ENCODE assay signal across 12 mouse cellular contexts in genomic region chr7:126276297-126276696, GRCm38 (mm10). TPM values are rescaled to one million over a fixed set of nuclear protein-coding genes. Genes with fewer than 3 reads are reported as not detected.
DNase-seq lines count a peak whose midpoint lies in the region; ATAC-seq lines count a peak whose summit lies in the region.
"Had no signal": no experiment of that assay in that cellular context is flagged by ENCODE, and none has a peak within 500 bp of the region (broad histone marks: within the 10 kb centered on the region; RNA-seq: fewer than 3 reads in every experiment).

No protein-coding gene starts in this region.

- no peak for DNase-seq in kidney, adult 8-10 months
- DNase-seq in embryonic facial prominence, embryonic 14.5 days (ENCODE audit: low spot score) = no peak
- no peak for DNase-seq in hindbrain, embryonic 14.5 days (ENCODE audit: low spot score)
- no peak for DNase-seq in retina, postnatal 1 day
- no peak for DNase-seq in heart, adult 11 months
- DNase-seq: heart, postnatal 36 days; right cerebral cortex, adult 18-20 months had no signal

- no peak for ATAC-seq in kidney, embryonic 16.5 days (ENCODE audit: low FRiP score, low TSS enrichment)
- no peak for ATAC-seq in embryonic facial prominence, embryonic 14.5 days (ENCODE audit: low read depth)
- no peak for ATAC-seq in hindbrain, embryonic 14.5 days (ENCODE audit: low FRiP score)
- ATAC-seq in neural tube, embryonic 12.5 days (ENCODE audit: low FRiP score, low read depth) = no peak
- ATAC-seq in megakaryocyte progenitor cell, adult 5-6 weeks (replicated peaks; ENCODE audit: poor library complexity) = no peak

- no peak overlapping the region for H3K27ac ChIP-seq in kidney, embryonic 16.5 days (ENCODE audit: low read length)
- H3K27ac ChIP-seq in embryonic facial prominence, embryonic 14.5 days (replicated peaks; ENCODE audit: low read depth, low read length) = no peak overlapping the region
- H3K27ac ChIP-seq in hindbrain, embryonic 14.5 days = no peak overlapping the region
- no peak overlapping the region for H3K27ac ChIP-seq in neural tube, embryonic 12.5 days
- H3K27ac ChIP-seq: kidney, postnatal 0 days; stomach, embryonic 15.5 days had no signal

- no peak overlapping the region for H3K4me2 ChIP-seq in kidney, embryonic 16.5 days (replicated peaks; ENCODE audit: low read depth, low read length)
- 0 out of 2 replicates have a peak overlapping the region, but pooled peaks have one; percentile 74 for H3K4me2 ChIP-seq in embryonic facial prominence, embryonic 14.5 days (ENCODE audit: low read depth, low read length)
- peak overlapping the region; percentile 99 for H3K4me2 ChIP-seq in hindbrain, embryonic 14.5 days (replicated peaks)
- peak overlapping the region; percentile 94 for H3K4me2 ChIP-seq in neural tube, embryonic 12.5 days (replicated peaks)
- H3K4me2 ChIP-seq: stomach, embryonic 15.5 days had no signal

- no peaks in the 10 kb centered on the region for H3K36me3 ChIP-seq in kidney, embryonic 16.5 days (ENCODE audit: insufficient read depth, low read length)
- peaks cover 22% of the 10 kb centered on the region; the same call in 1 of the 2 replicates for H3K36me3 ChIP-seq in embryonic facial prominence, embryonic 14.5 days (ENCODE audit: control insufficient read depth, insufficient read depth, low read length)
- peaks cover 61% of the 10 kb centered on the region for H3K36me3 ChIP-seq in hindbrain, embryonic 14.5 days (replicated peaks; ENCODE audit: control insufficient read depth, insufficient read depth)
- H3K36me3 ChIP-seq in neural tube, embryonic 12.5 days = peaks cover 60% of the 10 kb centered on the region
- H3K36me3 ChIP-seq: stomach, embryonic 15.5 days had no signal

- 0 out of 2 replicates have a peak overlapping the region, but pooled peaks have one; percentile 23 for H3K9ac ChIP-seq in kidney, embryonic 16.5 days (replicated peaks; ENCODE audit: low read length)
- H3K9ac ChIP-seq in embryonic facial prominence, embryonic 14.5 days (ENCODE audit: low read depth, low read length) = peak overlapping the region; percentile 34
- H3K9ac ChIP-seq in hindbrain, embryonic 14.5 days = peak overlapping the region; percentile 100
- peak overlapping the region; percentile 100; the same call in 1 of the 2 replicates for H3K9ac ChIP-seq in neural tube, embryonic 12.5 days
- H3K9ac ChIP-seq: stomach, embryonic 15.5 days had no signal

- no peaks in the 10 kb centered on the region for H3K27me3 ChIP-seq in kidney, embryonic 16.5 days (ENCODE audit: insufficient read depth, low read length)
- no peaks in the 10 kb centered on the region for H3K27me3 ChIP-seq in embryonic facial prominence, embryonic 14.5 days (replicated peaks; ENCODE audit: control insufficient read depth, insufficient read depth, low read length)
- H3K27me3 ChIP-seq in hindbrain, embryonic 14.5 days (ENCODE audit: control insufficient read depth, insufficient read depth, low read length) = no peaks in the 10 kb centered on the region
- H3K27me3 ChIP-seq in neural tube, embryonic 12.5 days (replicated peaks) = no peaks in the 10 kb centered on the region
- H3K27me3 ChIP-seq: stomach, embryonic 15.5 days had no signal

- WGBS in kidney, embryonic 16.5 days = 54% methylated on average over 6 of the region's 6 CpGs
- 55% methylated on average over 6 of the region's 6 CpGs for WGBS in embryonic facial prominence, embryonic 14.5 days
- WGBS in hindbrain, embryonic 14.5 days = 51% methylated on average over 6 of the region's 6 CpGs
- WGBS in neural tube, embryonic 12.5 days = 64% methylated on average over 6 of the region's 6 CpGs

- peaks cover 52% of the 10 kb centered on the region for H3K4me1 ChIP-seq in kidney, embryonic 16.5 days (ENCODE audit: insufficient read depth, low read length)
- H3K4me1 ChIP-seq in embryonic facial prominence, embryonic 14.5 days (ENCODE audit: control insufficient read depth, insufficient read depth, low read length) = peaks cover 21% of the 10 kb centered on the region
- H3K4me1 ChIP-seq in hindbrain, embryonic 14.5 days (replicated peaks; ENCODE audit: control insufficient read depth, insufficient read depth, low read length) = peaks cover 63% of the 10 kb centered on the region
- peaks cover 73% of the 10 kb centered on the region for H3K4me1 ChIP-seq in neural tube, embryonic 12.5 days

- no peaks in the 10 kb centered on the region for H3K9me3 ChIP-seq in kidney, embryonic 16.5 days (ENCODE audit: low read length)
- H3K9me3 ChIP-seq in embryonic facial prominence, embryonic 14.5 days (ENCODE audit: control insufficient read depth, low read length) = no peaks in the 10 kb centered on the region
- no peaks in the 10 kb centered on the region for H3K9me3 ChIP-seq in hindbrain, embryonic 14.5 days (ENCODE audit: control insufficient read depth, low read length)
- H3K9me3 ChIP-seq in neural tube, embryonic 12.5 days = no peaks in the 10 kb centered on the region
- H3K9me3 ChIP-seq: stomach, embryonic 15.5 days had no signal

- no peak overlapping the region for H3K4me3 ChIP-seq in kidney, embryonic 16.5 days (ENCODE audit: low read length)
- no peak overlapping the region for H3K4me3 ChIP-seq in embryonic facial prominence, embryonic 14.5 days (ENCODE audit: low read depth, low read length)
- H3K4me3 ChIP-seq in hindbrain, embryonic 14.5 days (replicated peaks; ENCODE audit: low read length) = peak overlapping the region; percentile 98
- peak overlapping the region; percentile 99 for H3K4me3 ChIP-seq in neural tube, embryonic 12.5 days
- H3K4me3 ChIP-seq: stomach, embryonic 15.5 days had no signal

RNA-seq across cellular contexts. Expression of gene Sbk1, which starts 3.9 kb away (rescaled TPM):
- polyA plus RNA-seq in kidney, embryonic 16.5 days (2015; fragmentation: Nextera tagmentation; extraction: Ambion mirVana) = 25.9 and 29.7 TPM in 2 replicates
- 36.3 and 46.6 TPM in 2 replicates for polyA plus RNA-seq in embryonic facial prominence, embryonic 14.5 days (2014; fragmentation: Nextera tagmentation; extraction: Ambion mirVana)
- 290 and 319 TPM in 2 replicates for polyA plus RNA-seq in hindbrain, embryonic 14.5 days (2014; fragmentation: Nextera tagmentation; extraction: Ambion mirVana)
- 322 and 342 TPM in 2 replicates for polyA plus RNA-seq in neural tube, embryonic 12.5 days (2016; fragmentation: Nextera tagmentation; extraction: Ambion mirVana)
- 0.95 and 1.7 TPM in 2 replicates for total RNA-seq in megakaryocyte progenitor cell, adult 5-6 weeks (2015)
- 1.5 and 2.0 TPM in 2 replicates for total RNA-seq in megakaryocyte progenitor cell, adult 5-6 weeks (2017)

Comparison
In these comparisons a context has a peak if more than half of its experiments do, and no peak if none do; other contexts are left out.
1. H3K4me3 ChIP-seq: peak in hindbrain, embryonic 14.5 days (single experiment) and neural tube, embryonic 12.5 days (single experiment); none in kidney, embryonic 16.5 days (single experiment) and embryonic facial prominence, embryonic 14.5 days (single experiment).
2. H3K9ac ChIP-seq: peak in every context shown above with its lines; median percentile 100 in hindbrain, embryonic 14.5 days; 100 in neural tube, embryonic 12.5 days; 34 in embryonic facial prominence, embryonic 14.5 days; 23 in kidney, embryonic 16.5 days.